ENCODE assay signal across 12 mouse cellular contexts in genomic region chr13:54035541-54035940, GRCm38 (mm10). TPM values are rescaled to one million over a fixed set of nuclear protein-coding genes. Genes with fewer than 3 reads are reported as not detected.
A peak's percentile ranks its signal among the peaks of the same experiment; 100 is the strongest.
DNase-seq lines count a peak whose midpoint lies in the region; TF ChIP-seq lines count a peak whose summit lies in the region.
"Had no signal": no experiment of that assay in that cellular context is flagged by ENCODE, and none has a peak within 500 bp of the region (broad histone marks: within the 10 kb centered on the region; RNA-seq: fewer than 3 reads in every experiment).

No protein-coding gene starts in this region.

- peaks cover 12% of the 10 kb centered on the region for H3K4me1 ChIP-seq in E14TG2a.4 (replicated peaks; ENCODE audit: low read depth, low read length)
- H3K4me1 ChIP-seq: embryonic facial prominence, embryonic 15.5 days; heart, embryonic 13.5 days; neural tube, embryonic 13.5 days had no signal

- TF ChIP-seq CTCF in layer of hippocampus, adult 2 months (conservative IDR thresholded peaks at IDR 0.05): peak; percentile 72
- peak; percentile 85 for TF ChIP-seq CTCF in E14TG2a.4 (conservative IDR thresholded peaks at IDR 0.05; ENCODE audit: low read length)

- H3K27ac ChIP-seq in layer of hippocampus, adult 2 months: no peak overlapping the region
- H3K27ac ChIP-seq: embryonic facial prominence, embryonic 15.5 days; heart, embryonic 13.5 days; neural tube, embryonic 13.5 days had no signal

- H3K4me3 ChIP-seq in layer of hippocampus, adult 2 months: no peak overlapping the region
- no peak overlapping the region for H3K4me3 ChIP-seq in E14TG2a.4 (replicated peaks; ENCODE audit: low read length)
- H3K4me3 ChIP-seq: embryonic facial prominence, embryonic 15.5 days; heart, embryonic 13.5 days; neural tube, embryonic 13.5 days had no signal

- H3K36me3 ChIP-seq in E14TG2a.4 (ENCODE audit: insufficient read depth, low read length): no peaks in the 10 kb centered on the region
- H3K36me3 ChIP-seq: embryonic facial prominence, embryonic 15.5 days; heart, embryonic 13.5 days; neural tube, embryonic 13.5 days had no signal

- DNase-seq in embryo, embryonic 10 days (ENCODE audit: low spot score): peak; percentile 60
- no peak for DNase-seq in embryo, embryonic 9.5 days (ENCODE audit: extremely low spot score)
- DNase-seq in layer of hippocampus, adult 2 months (ENCODE audit: low spot score in 2 of 2): no peak
- DNase-seq in layer of hippocampus, postnatal 36 days: no peak
- peak; percentile 12 for DNase-seq in c-Kit-positive CD71-positive TER-119-positive erythroid progenitor cells, embryonic 14.5 days (ENCODE audit: low spot score)
- no peak for DNase-seq in frontal cortex, postnatal 36 days (ENCODE audit: low spot score in 2 of 2)
- DNase-seq in layer of hippocampus, adult 9-11 months: no peak
- DNase-seq: lung, postnatal 14 days had no signal

- no peaks in the 10 kb centered on the region; the same call in 1 of the 2 replicates for H3K27me3 ChIP-seq in E14TG2a.4 (ENCODE audit: insufficient read depth, low read length)
- H3K27me3 ChIP-seq: embryonic facial prominence, embryonic 15.5 days; heart, embryonic 13.5 days; neural tube, embryonic 13.5 days had no signal

- no peaks in the 10 kb centered on the region for H3K9me3 ChIP-seq in E14TG2a.4 (ENCODE audit: low read length)
- H3K9me3 ChIP-seq: embryonic facial prominence, embryonic 15.5 days; heart, embryonic 13.5 days; neural tube, embryonic 13.5 days had no signal

RNA-seq across cellular contexts. Expression of gene Drd1, which starts 20.0 kb away (rescaled TPM):
- 1 to 10 TPM; 5.4 to 8.7 TPM for total RNA-seq in layer of hippocampus, adult 2 months (2021)
- total RNA-seq in layer of hippocampus, postnatal 36 days (2021): 1 to 10 TPM; 5.2 to 5.7 TPM

RNA-seq across cellular contexts. Expression of gene Sfxn1, which starts 36.1 kb away (rescaled TPM):
- 10 to 100 TPM; 48.7 to 49.1 TPM for total RNA-seq in layer of hippocampus, adult 2 months (2021)
- 10 to 100 TPM; 42.7 to 45.5 TPM for total RNA-seq in layer of hippocampus, postnatal 36 days (2021)

Comparison
In these comparisons a context has a peak if more than half of its experiments do, and no peak if none do; other contexts are left out.
1. DNase-seq: peak in embryo, embryonic 10 days (single experiment) and c-Kit-positive CD71-positive TER-119-positive erythroid progenitor cells, embryonic 14.5 days (single experiment); none in embryo, embryonic 9.5 days (single experiment), layer of hippocampus, adult 2 months (0 of 2), layer of hippocampus, postnatal 36 days (0 of 2), frontal cortex, postnatal 36 days (0 of 2) and layer of hippocampus, adult 9-11 months (single experiment).